Mouse (Mus musculus): ENCODE results near the gene Dcun1d3. TPM values are rescaled to one million over a fixed set of nuclear protein-coding genes. Genes with fewer than 3 reads are reported as not detected.

The Dcun1d3 gene
- polyA plus RNA-seq, 1 experiment from 2014 or later, result 19.4 TPM

GRCm38 (mm10) chr7:119847396-119847795 is 48.7 kb downstream of the Dcun1d3 start:
- no peaks in the 10 kb centered on the region for H3K4me1 ChIP-seq
- no peak for ATAC-seq (ENCODE audit: low FRiP score, low read depth)
- no peak overlapping the region for H3K4me2 ChIP-seq (replicated peaks)
- 83% methylated on average over 2 of the region's 2 CpGs for WGBS
- no peaks in the 10 kb centered on the region for H3K9me3 ChIP-seq
- no peak overlapping the region for H3K27ac ChIP-seq (replicated peaks)
- H3K36me3 ChIP-seq, result peaks cover 10% of the 10 kb centered on the region; the same call in 1 of the 2 replicates
- no peak overlapping the region for H3K4me3 ChIP-seq
- no peak overlapping the region for H3K9ac ChIP-seq (replicated peaks)
- H3K27me3 ChIP-seq, result no peaks in the 10 kb centered on the region

- Histone ChIP-seq H3K36me3 (peaks cover 6% of the 10 kb centered on the region; the same call in 1 of the 2 replicates), H3K4me1 (no peaks in the 10 kb centered on the region), H3K27me3 (no peaks in the 10 kb centered on the region), H3K4me2 (replicated peaks) (no peak overlapping the region), H3K4me3 (no peak overlapping the region), H3K9me3 (no peaks in the 10 kb centered on the region), H3K27ac (replicated peaks) (no peak overlapping the region), H3K9ac (replicated peaks) (no peak overlapping the region)
- no peak for ATAC-seq (ENCODE audit: low FRiP score, low read depth)
- WGBS, result 90% methylated on average over 2 of the region's 2 CpGs
These were observed 50.6 kb downstream of the Dcun1d3 start for GRCm38 (mm10) chr7:119845541-119845940.

GRCm38 (mm10) chr7:119841820-119842449 is 54.2 kb downstream of the Dcun1d3 start:
- ATAC-seq (ENCODE audit: low FRiP score, low read depth), result no peak
- H3K4me2 ChIP-seq (replicated peaks), result no peak overlapping the region
- WGBS, result 96% methylated on average over 4 of the region's 4 CpGs
- H3K4me3 ChIP-seq, result no peak overlapping the region
- H3K27ac ChIP-seq (replicated peaks), result no peak overlapping the region
- no peaks in the 10 kb centered on the region for H3K27me3 ChIP-seq
- no peaks in the 10 kb centered on the region for H3K4me1 ChIP-seq
- no peak overlapping the region for H3K9ac ChIP-seq (replicated peaks)
- no peaks in the 10 kb centered on the region for H3K9me3 ChIP-seq
- 0 out of 2 replicates have a peak, but pooled peaks cover 5% of the 10 kb centered on the region for H3K36me3 ChIP-seq

GRCm38 (mm10) chr7:119835996-119836777 is 59.9 kb downstream of the Dcun1d3 start:
- H3K27ac ChIP-seq (replicated peaks), result no peak overlapping the region
- ATAC-seq (ENCODE audit: low FRiP score, low read depth), result no peak
- no peak overlapping the region for H3K9ac ChIP-seq (replicated peaks)
- 0 out of 2 replicates have a peak, but pooled peaks cover 9% of the 10 kb centered on the region for H3K36me3 ChIP-seq
- no peak overlapping the region for H3K4me2 ChIP-seq (replicated peaks)
- no peaks in the 10 kb centered on the region for H3K27me3 ChIP-seq
- no peak overlapping the region for H3K4me3 ChIP-seq
- no peaks in the 10 kb centered on the region for H3K4me1 ChIP-seq
- H3K9me3 ChIP-seq, result no peaks in the 10 kb centered on the region
- 95% methylated on average over 4 of the region's 4 CpGs for WGBS

- Histone ChIP-seq H3K27ac (replicated peaks) (no peak overlapping the region), H3K4me1 (no peaks in the 10 kb centered on the region), H3K9me3 (no peaks in the 10 kb centered on the region), H3K4me2 (replicated peaks) (no peak overlapping the region), H3K36me3 (0 out of 2 replicates have a peak, but pooled peaks cover 9% of the 10 kb centered on the region), H3K9ac (replicated peaks) (no peak overlapping the region), H3K27me3 (no peaks in the 10 kb centered on the region), H3K4me3 (no peak overlapping the region)
- 97% methylated on average over 1 of the region's 1 CpGs for WGBS
- ATAC-seq (ENCODE audit: low FRiP score, low read depth), result no peak
These were observed 60.7 kb downstream of the Dcun1d3 start for GRCm38 (mm10) chr7:119835371-119835770.

GRCm38 (mm10) chr7:119808723-119809122 is 87.4 kb downstream of the Dcun1d3 start:
- H3K4me2 ChIP-seq (replicated peaks), result no peak overlapping the region
- H3K9me3 ChIP-seq, result no peaks in the 10 kb centered on the region
- ATAC-seq (ENCODE audit: low FRiP score, low read depth), result no peak
- no peak overlapping the region for H3K4me3 ChIP-seq
- H3K9ac ChIP-seq (replicated peaks), result no peak overlapping the region
- WGBS, result 90% methylated on average over 3 of the region's 3 CpGs
- H3K4me1 ChIP-seq, result no peaks in the 10 kb centered on the region
- H3K27me3 ChIP-seq, result no peaks in the 10 kb centered on the region
- H3K36me3 ChIP-seq, result peaks cover 26% of the 10 kb centered on the region
- H3K27ac ChIP-seq (replicated peaks), result no peak overlapping the region

GRCm38 (mm10) chr7:119807396-119807795 is 88.7 kb downstream of the Dcun1d3 start:
- no peak overlapping the region for H3K4me3 ChIP-seq
- ATAC-seq (ENCODE audit: low FRiP score, low read depth), result no peak

More at GRCm38 (mm10) chr7:119807396-119807795, 88.7 kb downstream of the Dcun1d3 start:
- Histone ChIP-seq H3K9ac (replicated peaks) (no peak overlapping the region), H3K27me3 (no peaks in the 10 kb centered on the region), H3K4me1 (no peaks in the 10 kb centered on the region), H3K36me3 (peaks cover 26% of the 10 kb centered on the region), H3K27ac (replicated peaks) (no peak overlapping the region), H3K4me2 (replicated peaks) (no peak overlapping the region), H3K9me3 (no peaks in the 10 kb centered on the region)
- 96% methylated on average over 5 of the region's 5 CpGs for WGBS

Other genes with a start within 250 kb of the Dcun1d3 start
- not detected in 2 replicates for gene Acsm4, start 206.3 kb downstream of the Dcun1d3 start, polyA plus RNA-seq (2016; fragmentation: Nextera tagmentation; extraction: Ambion mirVana)
- 90.7 and 91.2 TPM in 2 replicates for gene Thumpd1, start 175.5 kb downstream of the Dcun1d3 start, polyA plus RNA-seq (2016; fragmentation: Nextera tagmentation; extraction: Ambion mirVana)
- gene Acsm3, start 135.4 kb downstream of the Dcun1d3 start, polyA plus RNA-seq (2016; fragmentation: Nextera tagmentation; extraction: Ambion mirVana), result 0.14 and 0.17 TPM in 2 replicates
- 21.9 and 27.6 TPM in 2 replicates for gene Rexo5, start 102.3 kb downstream of the Dcun1d3 start, polyA plus RNA-seq (2016; fragmentation: Nextera tagmentation; extraction: Ambion mirVana)
- 32.9 and 36.6 TPM in 2 replicates for gene Eri2, start 102.2 kb downstream of the Dcun1d3 start, polyA plus RNA-seq (2016; fragmentation: Nextera tagmentation; extraction: Ambion mirVana)
- 12.8 and 14.0 TPM in 2 replicates for gene Lyrm1, start 437 bp downstream of the Dcun1d3 start, polyA plus RNA-seq (2016; fragmentation: Nextera tagmentation; extraction: Ambion mirVana)
- 0.08 TPM in 1 of 2 replicates, not detected in the other for gene Dnah3, start 199.0 kb upstream of the Dcun1d3 start, polyA plus RNA-seq (2016; fragmentation: Nextera tagmentation; extraction: Ambion mirVana)
- gene Tmem159, start 206.1 kb upstream of the Dcun1d3 start, polyA plus RNA-seq (2016; fragmentation: Nextera tagmentation; extraction: Ambion mirVana), result 19.3 and 25.4 TPM in 2 replicates
- gene Zp2, start 249.0 kb upstream of the Dcun1d3 start, polyA plus RNA-seq (2016; fragmentation: Nextera tagmentation; extraction: Ambion mirVana), result not detected in 2 replicates

All from midbrain, embryonic 12.5 days (tissue).